Mouse (Mus musculus): ENCODE measurements around the gene Fnbp1.

The Fnbp1 gene

DNA sequence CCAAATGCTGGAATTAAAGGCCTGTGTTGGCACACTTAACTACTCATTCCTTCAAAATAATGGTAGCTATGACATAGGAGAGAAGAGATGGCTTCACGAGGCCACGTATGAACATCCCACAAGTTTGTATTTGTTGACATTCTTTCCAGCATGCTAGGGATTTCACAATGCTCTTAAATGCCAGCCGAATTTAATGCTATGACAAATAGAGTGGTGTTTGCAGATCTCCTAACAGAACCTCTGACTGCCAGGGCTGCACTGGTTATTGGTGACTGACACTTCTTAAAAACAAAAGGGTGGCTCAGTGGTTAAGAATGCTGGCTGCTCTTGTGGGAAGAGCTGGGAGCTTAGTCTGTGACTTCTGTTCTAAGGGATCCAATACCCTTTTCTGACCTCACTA, 48.9 kb downstream of the Fnbp1 start:
- no peak for DNase-seq

DNA sequence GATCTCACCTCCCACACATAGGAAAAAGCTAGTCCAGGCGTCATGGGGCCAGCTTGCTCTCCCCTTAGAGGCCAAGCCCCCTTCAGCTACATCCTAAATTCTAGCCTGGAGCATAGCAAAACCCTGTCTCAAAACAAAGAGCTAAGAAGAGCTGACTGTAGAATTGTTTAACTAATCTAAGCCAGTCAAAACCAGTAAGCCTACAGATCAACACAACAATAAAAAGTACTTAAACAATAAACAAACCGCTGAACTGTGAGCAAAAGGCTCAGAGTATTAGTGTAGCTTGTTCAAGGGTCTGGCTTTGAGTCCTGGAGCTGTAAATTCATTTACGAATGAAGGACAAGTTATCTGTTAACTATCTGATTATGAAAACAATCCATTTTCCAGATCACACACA, 50.6 kb downstream of the Fnbp1 start:
- no peak for DNase-seq

DNA sequence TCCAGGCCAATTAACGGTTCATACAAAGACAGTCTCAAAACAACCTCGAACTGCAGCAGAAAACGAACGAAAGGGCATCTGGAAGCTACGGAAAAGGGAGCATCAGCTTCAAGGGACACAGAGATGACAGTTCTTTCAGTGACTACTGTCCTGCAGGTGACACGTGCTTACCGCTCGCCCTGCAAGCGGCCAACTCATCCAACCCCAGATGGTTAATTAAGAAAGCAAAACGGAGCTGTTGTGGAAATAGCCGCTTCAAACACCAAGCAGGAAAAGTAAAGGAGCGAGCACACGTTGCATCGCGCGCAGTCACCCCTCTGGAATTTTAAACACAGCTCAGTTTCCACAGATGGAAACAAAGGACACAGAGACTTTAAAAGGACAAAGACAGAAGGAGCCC, 52.2 kb downstream of the Fnbp1 start:
- no peak for DNase-seq

DNA sequence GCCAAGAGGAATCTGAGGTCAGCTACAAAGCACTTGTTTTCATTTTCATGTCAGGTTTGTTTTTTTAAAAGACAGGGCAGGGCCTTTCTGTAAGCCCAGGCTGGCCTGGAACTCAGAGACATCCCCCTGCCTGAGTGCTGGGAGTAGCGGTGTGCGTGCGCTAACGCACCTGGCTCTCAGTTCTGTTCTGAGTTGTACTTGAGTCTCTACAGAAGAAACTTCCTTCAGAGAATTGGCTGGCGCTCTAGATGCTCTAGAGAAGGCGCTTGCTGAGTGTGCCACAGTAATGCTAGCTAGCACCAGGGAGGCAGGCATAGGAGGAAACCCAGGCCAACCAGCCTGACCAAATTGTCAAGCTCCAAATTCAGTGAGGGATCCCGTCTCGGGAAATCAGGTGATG, 52.9 kb downstream of the Fnbp1 start:
- DNase-seq = no peak

DNA sequence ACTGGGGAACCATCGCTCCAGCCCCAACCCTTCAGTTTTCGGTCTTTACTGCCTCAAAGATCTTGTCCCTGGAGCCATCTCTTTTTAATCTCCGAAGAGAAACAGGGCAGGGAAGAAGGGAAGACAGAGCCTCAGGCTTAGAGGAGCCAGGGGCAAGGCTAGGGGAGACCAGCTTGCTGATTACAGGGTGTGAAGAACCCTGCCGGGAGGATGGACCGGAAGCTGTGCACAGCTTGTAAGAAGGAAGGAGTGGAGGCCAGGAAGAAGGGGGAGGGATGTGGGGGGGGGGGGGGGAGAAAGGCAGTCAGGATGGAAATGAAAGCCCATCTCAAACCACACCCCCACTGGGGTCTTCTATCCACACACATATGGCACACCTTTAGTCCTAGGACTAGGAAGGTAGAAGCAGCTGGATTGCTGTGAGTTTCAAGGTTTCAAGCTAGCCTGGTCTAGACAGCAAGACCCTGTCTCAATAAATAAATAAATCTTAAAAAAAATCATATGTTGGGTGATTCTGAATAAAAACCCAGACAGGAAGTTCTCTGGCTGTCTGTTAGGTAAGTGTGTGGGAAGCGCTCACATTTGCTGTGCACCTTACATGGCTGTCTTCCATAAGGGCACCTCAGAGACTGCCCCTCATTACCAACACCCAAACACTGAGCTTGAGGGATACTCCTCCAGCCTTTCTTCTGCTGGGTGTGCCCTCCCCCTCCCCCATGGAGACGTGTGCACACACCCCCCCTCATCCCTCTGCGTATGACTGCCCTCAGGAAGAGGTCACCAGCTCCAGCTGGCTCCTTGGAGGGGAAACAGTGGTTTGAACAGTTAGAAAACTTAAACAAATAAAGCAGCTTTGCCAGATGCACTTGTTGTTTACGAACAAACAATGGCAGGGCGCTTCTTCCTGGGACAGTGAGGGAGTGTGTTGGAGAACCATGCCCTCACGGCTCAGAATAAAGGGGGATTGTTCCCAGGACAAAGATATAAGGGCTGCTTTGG, 53.8 kb downstream of the Fnbp1 start:
- peak in 1 of 2 experiments; percentile 43 for DNase-seq

DNA sequence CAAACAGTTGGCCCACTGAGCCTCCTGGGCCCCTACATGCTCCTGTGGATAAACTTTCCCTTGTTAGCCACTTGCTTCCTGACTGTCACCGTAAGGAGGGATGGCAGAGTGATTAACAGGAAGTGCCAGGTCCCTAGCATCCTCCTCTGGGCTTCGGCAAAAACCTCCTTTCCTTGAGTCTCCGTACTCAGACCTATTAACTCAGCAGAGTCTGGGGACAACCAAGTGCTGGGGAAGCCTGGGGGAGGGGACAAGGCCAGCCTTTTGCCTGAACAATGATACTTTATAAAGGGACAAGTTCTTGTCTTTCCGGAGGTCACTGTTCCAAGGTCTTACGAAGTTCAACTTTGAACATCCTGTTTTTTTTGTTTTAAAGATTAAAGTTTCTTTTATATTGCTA, 54.7 kb downstream of the Fnbp1 start:
- no peak for DNase-seq

DNA sequence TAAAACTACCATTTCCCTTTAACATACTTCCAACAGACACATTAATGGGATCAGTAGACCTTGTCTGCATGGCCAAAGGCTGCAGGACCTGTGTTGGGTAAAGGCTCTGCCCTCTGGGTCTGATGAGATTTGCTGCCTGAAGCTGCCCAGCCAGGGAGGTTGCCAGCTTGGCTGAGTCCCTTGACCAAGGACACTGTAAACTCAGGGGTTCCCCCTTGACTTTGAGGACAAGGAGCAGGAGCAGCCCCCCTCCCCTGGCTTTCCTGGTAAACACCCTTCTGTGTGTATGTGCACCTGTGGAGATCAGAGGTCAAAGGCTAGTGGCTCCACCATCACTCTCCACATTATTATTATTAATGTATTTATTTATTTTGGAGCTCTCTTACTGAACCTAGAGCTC, 55.3 kb downstream of the Fnbp1 start:
- DNase-seq = no peak

DNA sequence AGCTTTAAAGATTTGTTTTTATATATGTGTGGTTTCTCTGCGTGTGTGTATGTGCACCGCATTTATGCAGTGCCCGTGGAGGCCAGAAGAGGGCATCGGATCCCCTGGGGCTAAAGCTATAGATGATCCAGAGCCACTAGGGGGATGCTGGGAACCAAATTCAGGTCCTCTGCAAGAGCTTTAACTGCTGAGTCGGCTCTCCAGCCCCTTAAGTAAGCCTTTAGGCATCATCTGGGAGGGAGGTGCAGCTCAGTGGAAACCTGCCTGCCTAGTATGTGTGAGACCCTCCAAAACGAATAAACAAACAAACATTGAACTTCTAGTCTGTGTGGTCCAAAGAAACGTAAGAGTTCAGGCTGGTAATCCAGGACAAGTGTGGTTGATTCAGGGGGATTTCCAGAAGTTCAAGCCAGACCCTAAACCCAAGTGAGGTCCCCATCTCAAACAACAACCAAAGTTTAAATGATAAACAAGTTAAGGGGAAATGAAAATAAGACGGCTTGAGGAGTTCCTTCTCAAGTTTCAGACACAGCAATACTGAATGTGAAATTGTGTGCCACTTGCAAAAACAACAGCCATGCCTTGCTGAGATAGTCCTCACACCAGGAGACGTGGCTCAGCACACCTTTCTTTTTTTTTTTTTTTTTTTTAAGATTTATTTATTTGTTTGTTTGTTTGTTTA, 57.5 kb downstream of the Fnbp1 start:
- no peak for DNase-seq

DNA sequence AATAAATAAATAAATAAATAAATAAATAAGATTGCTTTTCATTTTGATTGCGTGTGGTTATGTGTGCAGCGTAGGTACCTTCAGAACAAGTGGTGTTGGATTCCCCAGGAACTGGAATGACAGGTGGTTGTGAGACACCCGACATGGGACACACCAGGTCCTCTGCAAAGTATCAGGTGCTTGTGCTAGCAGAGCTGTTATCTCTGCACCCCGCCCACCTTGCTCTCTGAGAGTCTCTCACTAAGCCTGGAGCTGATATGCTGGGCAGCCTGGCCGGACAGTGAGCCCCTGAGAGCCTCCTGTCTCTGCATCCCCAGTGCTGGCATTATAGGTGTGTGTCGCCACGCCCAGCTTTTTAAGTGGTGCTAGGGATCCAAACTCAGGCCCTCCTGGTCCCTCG, 58.4 kb downstream of the Fnbp1 start:
- DNase-seq = no peak

DNA sequence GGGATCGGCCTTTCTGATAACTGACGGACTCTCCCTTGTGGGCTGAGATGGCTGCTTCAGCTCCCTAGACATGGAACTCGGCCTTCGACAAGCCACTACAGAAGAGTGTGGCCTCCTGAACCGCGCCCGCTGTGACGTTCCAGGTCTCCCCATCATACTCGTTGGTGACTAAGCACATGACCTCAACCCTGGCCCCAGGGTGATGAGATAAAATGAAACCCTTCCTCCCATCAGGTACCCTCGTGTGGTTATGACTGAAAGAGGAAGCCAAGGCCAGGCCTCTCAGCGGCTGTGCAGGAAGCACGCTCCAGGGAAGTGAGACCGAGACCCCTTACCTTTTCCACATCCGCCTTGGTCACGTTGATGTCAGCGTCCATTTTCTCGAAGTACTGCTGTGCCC, 59.2 kb downstream of the Fnbp1 start:
- DNase-seq = no peak

DNA sequence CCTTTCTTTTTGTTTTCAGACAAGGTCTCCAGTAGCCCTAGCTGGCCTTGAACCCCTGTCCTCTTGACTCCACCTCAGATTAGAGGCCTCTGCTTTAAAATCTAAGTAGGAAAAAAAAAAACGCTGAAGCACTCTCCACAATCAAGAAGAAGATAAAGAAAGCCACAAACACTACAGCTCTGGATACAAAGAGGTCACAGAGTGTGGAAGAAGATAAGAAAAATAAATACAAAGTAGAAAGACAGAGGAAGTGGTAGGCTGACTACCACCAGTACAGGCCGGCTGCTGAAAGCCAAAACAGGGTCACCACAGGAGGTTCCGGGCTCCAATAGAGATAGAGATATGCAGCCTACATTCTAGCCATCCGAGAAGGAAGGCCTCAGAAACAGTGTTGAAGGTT, 60.5 kb downstream of the Fnbp1 start:
- no peak for DNase-seq

DNA sequence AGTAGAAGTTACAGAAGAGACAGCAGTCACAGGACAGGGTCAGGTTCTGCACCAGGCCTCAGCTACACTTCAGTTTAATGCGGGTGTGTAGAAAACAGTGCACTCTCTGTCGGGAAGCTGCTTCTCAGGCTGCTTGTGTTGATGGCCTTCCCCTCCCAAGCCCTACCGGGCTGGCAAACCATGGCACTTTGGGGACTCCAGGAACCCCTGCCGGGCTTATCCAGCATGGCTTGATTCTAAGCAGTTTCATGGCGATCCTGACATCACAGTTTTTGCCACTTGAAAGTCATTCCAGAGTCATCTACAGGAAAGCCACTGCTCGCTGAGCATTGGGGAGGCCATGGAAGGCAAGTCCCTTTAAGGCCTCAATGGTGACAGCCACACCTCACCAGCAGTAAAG, 62.7 kb downstream of the Fnbp1 start:
- no peak for DNase-seq

DNA sequence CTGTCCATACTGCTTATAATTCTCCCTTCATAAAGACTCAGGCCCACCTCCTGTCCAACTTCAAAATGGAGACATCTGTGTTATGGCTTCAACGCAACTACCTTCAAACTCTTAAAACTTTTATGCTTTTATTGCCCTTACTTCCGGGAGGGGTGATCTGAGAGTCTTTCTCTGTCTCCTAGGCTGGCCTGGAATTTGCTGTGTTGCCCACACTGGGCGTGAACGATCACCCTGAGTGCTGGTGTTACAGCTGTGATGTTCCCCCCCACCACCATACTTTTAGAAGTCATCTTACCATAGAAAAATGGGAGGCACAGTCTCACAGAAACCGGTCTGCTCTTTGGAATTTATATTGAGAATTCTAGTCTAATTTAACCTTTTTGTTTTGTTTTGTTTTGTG, 64.2 kb downstream of the Fnbp1 start:
- DNase-seq = no peak

DNA sequence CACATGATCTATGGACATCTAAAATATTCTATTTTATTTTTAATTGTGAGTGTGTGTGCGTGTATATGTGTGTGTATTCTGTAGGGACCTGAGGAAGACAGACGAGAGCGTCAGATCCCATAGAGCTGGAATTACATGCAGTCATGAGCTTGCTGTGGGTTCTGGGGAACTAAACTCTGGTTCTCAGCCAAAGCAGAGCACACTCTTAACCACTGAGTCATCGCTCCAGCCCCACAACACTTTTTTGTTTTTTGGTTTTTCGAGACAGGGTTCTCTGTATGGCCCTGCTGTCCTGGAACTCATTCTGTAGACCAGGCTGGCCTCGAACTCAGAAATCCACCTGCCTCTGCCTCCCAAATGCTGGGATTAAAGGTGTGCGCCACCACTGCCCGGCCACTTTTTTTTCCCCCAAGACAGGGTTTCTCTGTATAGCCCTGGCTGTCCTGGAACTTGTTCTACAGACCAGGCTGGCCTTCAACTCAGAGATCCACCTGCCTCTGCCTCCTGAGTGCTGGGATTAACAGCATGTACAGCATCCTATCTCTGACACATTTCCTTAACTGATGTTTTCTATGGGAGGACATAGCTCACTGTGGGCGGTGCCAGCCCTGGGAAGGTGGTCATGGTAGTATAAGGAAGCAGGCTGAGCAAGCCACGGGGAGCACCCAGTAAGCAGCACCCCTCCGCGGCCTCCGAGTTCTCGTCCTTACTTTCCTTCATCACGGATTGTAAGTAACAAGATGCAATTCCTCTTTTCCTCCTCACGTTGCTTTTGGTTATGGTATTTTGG, 65.3 kb downstream of the Fnbp1 start:
- DNase-seq = no peak

DNA sequence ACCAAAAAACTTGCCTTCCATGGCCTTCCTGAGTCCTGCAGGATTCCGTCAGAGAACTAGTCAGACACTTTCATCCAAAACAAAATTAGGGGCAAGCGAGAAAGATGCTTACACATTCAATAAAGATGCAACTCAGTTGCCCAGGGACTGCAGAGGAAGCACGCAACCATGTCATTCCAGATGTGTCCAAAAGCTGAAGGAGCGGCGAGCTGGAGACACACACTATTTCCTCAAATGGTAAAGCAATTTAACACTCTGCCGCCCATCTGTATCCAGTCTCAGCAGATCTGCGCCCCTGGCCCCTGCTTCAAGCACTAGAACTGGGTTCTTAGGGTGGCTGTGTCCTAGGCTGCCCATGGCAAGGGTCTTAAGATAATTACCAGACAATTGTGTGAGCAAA, 66.0 kb downstream of the Fnbp1 start:
- no peak for DNase-seq

DNA sequence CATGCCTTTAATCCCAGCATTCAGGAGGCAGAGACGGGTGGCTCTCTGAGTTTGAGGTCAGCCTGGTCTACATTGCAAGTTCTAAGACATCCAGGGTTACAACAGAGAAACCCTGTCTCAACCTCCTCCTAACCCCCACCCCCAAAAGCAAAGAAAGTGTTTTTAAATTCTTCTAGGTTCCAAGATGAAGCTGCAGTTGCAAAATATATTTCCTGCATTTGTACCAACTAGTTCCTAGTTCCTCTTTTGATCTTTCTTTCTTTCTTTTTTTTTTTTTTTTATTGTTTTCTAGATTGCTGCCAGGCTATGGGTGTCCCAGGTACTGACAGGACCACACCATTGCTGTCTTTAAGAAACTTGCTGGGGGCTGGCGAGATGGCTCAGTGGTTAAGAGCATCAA, 66.6 kb downstream of the Fnbp1 start:
- DNase-seq = no peak

DNA sequence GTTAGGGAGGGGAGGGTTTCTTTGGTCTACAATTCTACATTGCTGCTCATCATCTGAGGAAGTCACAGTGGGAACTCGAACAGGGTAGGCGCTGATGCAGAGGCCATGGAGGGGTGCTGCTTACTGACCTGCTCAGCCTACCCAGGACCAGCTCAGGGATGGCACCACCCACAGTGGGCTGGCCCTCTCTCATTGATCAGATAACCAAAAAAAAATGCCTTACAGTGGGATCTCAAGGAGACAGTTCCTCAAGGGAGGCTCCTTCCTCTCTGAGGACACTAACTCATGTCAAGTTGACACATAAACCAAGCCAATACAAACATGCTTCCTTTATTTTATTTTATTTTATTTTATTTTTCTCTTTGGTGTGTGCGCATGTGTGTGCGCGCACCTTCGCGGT, 72.3 kb downstream of the Fnbp1 start:
- no peak for DNase-seq

DNA sequence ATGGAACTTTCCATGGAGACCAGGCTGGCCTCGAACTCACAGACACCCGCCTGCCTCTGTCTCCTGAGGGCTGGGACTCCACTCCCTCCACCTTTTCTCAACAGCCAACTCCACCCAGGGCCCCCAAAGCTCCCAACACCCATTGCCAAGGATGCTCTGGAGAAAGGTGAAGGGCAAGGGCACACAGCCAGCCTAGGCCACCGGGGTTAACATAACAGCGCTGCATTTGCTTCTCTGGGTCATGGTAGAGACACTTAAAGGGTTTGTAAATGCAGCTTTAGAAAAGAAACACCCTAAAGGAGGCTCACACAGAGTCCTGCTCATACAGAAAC, 72.7 kb downstream of the Fnbp1 start:
- DNase-seq = no peak

DNA sequence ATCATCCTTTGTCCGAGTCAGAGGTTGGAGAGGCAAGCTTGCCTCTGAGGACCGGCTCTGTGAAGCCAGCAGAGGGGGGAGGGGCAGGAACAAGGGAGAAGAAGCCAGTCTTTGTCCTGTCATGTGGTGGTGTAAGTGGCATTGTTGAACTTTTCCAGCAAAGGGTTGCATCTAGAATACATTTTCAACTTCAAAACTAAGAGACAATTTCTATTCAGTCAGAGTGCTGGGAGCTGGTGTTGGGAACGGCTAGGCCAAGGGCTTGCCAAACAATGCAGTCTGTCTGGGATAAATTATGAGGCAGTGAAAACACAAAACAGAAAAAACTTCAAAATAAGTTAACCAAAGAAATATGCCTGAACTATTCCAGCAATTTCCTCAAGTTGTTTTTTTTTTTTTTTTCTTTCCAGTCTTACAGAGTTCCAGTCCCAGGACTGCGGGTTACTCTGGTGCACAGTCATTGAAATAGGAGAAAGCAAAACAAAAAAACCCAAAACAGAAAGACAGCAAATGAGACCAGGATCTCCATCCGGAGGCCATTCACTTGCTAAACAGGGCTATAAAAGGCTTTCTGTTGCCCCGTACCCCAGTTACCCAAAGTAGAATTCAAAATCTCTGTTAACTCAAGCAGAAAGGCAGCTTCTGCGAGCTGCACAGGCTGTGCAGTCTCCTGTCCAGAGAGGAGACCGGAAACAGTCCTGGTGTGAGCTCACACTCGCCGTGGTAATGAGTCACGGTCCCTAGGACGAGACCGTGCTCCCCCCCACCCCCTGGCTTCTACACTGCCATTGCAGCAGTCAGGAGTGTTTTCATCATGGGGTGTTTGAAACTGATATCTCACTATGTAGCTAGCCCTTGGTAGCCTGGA, 73.3 kb downstream of the Fnbp1 start:
- DNase-seq = peak; percentile 43 to 50

DNA sequence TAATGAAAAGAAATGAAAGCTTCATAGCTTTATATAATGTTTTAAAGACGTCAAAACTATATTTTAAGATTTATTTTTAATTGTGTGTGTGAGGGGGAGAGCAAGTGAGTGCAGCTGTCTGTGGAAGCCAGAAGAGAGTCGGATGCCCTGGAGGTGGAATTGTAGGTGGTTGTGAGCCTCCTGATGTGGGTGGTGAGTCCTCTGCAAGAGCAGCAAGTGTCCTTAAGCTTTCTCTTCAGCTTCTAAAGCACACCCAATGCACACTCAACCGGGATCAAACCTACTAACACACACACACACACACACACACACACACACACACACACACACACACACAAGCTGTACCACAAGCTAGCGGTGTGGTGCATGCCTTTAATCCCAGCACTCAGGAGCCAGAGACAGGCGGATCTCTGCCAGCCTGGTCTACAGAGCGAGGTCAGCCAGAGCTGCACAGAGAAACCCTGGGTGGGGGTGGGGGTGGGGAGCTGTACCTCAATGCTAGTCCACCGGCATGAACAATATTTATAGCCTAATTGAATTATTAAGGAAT, 74.0 kb downstream of the Fnbp1 start:
- no peak for DNase-seq

DNA sequence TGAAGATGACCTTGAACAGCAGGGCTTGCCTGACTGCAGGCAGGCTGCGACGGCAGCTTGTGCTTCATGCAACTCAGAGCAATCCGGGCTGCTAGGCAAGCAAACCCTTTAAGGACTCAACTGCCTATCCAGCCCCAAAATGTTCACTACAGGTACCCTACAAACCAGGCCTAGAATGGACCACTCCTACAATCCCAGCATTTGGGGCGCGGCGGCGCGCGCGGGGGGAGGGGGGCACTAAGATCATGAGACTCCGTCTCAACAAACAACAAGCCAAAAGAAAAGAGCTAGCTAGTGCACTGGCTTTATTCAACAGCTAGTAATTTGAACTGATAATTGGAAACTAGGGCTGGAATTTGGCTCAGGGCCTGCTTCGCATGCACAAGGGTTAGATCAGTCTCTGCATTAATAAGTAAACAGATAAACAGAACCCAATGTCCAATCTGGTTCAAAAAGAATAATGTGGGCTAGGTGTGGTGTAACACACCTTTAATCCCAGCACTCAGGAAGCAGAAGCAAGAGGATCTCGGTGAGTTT, 74.7 kb downstream of the Fnbp1 start:
- DNase-seq = peak; percentile 50 to 75

All from kidney, adult 8-10 months (tissue).